Mouse (Mus musculus): ENCODE results near the gene Fbxw24.
"Not testable (repeated sequence)": the region's sequence is repeated elsewhere in the genome, so short reads cannot be mapped to it uniquely, and the experiment has no call there.

The Fbxw24 gene

DNA sequence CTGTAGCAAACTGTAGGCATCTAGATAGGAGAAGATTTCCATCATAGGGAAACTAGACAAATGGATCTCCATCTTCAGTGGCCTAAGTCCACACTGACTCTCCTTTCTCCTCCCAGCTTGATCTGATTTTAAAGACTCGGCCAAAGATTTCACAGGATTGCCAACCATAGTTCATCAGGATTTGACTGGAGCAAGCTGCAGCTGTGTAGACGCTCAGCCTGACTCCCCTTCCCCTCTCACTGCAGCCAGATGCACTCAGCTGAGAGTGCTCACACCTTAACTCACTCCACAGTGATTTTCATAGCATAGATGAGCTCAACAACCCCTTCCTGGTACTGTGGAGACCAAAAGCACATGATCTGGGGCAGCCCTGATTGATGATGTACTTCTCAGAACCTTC is at the start of gene Fbxw24:
Fbxw24 (minus strand) TSS at position 101 of the 400 bp plus-strand sequence.
- not testable (repeated sequence) for DNase-seq (ENCODE audit: low read depth in 2 of 2, low spot score in 2 of 2)

- not testable (repeated sequence) for DNase-seq (ENCODE audit: low read depth in 2 of 2, low spot score in 2 of 2)
Observed at GRCm38 (mm10) chr9:109664552-109664951, 38.7 kb upstream of the Fbxw24 start, which contains the start of gene Fbxw25. TSS of gene Fbxw25 (minus strand) at chr9:109664652.

DNA sequence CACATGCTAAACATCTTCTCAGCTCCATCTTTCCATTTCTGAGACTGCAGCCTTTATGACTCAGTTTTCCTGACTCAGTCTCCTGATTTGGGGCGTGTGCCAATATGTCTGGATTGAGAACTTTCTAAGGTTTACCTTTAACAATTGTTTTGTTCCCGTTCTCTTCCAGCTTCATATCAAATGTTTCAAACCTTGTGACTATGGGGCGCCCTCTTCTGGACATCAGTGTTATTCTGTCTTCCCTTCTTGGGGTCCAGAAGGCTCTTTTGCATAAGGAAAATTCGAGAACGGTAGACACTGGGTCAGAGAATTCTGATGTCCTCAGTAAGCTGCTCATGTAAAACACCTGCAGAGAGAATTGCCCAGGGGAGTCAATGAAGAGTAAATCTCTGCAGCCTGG is 19.0 kb downstream of the Fbxw24 start:
- DNase-seq (ENCODE audit: low read depth in 2 of 2, low spot score in 2 of 2): not testable (repeated sequence)

GRCm38 (mm10) chr9:109602128-109602527 is 23.7 kb downstream of the Fbxw24 start:
- not testable (repeated sequence) for DNase-seq (ENCODE audit: low read depth in 2 of 2, low spot score in 2 of 2)

GRCm38 (mm10) chr9:109597226-109597625 is 28.6 kb downstream of the Fbxw24 start:
- no peak for DNase-seq (ENCODE audit: low read depth in 2 of 2, low spot score in 2 of 2)

DNA sequence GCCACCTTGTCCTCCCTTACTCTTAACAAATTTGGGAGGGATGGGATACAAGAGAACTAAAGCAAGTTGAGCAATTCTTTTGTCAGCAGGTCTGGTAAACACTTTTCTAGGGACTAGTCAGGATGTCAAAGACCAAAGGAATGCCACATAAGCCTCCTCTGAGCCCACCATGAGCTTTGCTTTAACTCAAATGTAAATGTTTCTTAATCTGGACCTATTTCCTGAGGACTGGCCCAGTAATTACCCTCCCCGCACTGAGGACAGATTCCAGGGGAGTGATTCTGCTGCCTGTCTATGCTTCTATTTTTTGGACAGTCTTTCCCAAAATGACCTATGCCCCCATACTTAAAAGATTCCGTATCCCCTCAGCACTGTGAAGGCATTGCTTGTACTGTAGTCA is 31.0 kb downstream of the Fbxw24 start:
- DNase-seq (ENCODE audit: low read depth in 2 of 2, low spot score in 2 of 2): no peak

DNA sequence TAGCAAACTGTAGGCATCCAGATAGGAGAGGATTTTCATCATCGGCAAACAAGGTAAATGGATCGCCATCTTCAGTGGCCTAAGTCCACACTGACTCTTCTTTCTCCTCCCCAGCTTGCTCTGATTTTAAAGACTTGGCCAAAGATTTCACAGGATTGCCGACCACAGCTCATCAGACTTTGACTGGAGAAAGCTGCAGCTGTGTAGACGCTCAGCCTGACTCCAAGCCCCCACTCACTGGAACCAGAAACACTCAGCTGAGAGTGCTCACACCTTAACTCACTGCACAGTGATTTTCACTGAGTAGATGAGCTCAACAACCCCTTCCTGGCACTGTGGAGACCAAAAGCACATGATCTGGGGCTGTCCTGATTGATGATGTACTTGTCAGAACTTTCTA is 57.7 kb downstream of the Fbxw24 start, which contains the start of gene Fbxw15:
Fbxw15 (minus strand) TSS at position 101 of the 400 bp plus-strand sequence.
- not testable (repeated sequence) for DNase-seq (ENCODE audit: low read depth in 2 of 2, low spot score in 2 of 2)

- DNase-seq (ENCODE audit: low read depth in 2 of 2, low spot score in 2 of 2): no peak
Observed at GRCm38 (mm10) chr9:109565546-109565945, 60.3 kb downstream of the Fbxw24 start.

DNA sequence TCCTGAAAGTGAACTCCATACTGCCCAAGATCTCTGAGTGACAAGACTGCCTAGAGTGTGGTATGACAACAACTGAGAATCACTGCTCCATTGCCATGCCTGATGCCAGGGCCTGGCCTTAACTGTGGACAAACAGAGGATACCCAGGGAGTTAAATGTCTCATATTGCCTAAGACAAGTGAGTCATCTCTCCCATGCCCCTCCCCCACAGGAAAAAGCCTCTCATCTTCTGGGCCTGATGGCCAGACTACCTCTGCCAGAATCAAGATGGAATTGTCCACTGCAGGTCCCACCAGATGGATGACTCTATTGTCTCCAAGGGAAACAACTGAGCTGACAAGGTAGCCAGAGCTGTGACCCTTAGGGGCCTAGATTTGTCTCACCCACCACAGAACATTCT is 63.8 kb downstream of the Fbxw24 start:
- not testable (repeated sequence) for DNase-seq (ENCODE audit: low read depth in 2 of 2, low spot score in 2 of 2)

DNA sequence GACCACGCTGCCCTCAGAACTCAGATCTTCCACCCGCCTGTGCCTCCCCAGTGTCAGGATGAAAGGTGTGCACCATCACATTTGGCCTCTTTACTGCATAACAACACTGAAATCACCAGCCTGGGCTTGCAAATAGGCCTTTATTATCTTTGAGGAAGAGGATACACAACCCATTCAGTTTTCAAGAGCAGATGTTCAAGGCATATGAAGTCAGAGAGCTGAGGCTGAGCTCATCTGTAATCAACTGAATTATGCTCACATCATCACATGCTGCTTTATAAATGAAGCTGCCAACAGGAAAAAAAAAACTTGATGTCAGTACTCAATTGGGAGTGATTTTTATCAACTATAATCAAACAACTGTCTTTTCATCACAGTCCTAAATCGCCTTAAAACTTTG is 73.4 kb downstream of the Fbxw24 start:
- no peak for DNase-seq (ENCODE audit: low read depth in 2 of 2, low spot score in 2 of 2)

Data from CD8-positive naive resting alpha-beta T cell, adult 2 months (primary cell).